Mouse (Mus musculus): ENCODE measurements around the gene Mrpl35.
"Not testable (repeated sequence)": the region's sequence is repeated elsewhere in the genome, so short reads cannot be mapped to it uniquely, and the experiment has no call there.

Mrpl35 gene

DNA sequence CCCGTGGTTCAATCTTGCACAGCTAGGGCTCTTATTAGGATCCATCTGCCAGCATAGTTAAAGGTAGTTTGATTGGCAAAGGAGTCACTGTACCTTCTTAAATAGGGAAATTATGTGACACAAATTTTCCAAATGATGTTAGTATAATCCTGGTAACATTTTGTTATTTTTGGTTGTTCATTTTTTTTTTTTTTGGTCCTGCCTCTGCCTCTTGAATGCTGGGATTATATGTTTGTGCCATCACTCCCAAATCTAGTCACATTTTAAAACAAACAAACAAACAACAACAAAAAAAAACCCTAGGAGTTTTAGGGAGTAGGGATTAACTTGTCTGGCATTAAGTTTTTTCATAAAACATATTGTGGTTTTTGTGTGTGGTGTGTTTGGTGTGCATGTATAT lies at the start of gene Mrpl35:
Gene Mrpl35, minus strand, starts transcription at position 101 of the 400 bp plus-strand sequence.
- no peak for DNase-seq (ENCODE audit: low spot score)

- no peak for DNase-seq (ENCODE audit: low spot score)
Observed at GRCm38 (mm10) chr6:71871396-71871795, 44.6 kb upstream of the Mrpl35 start.

GRCm38 (mm10) chr6:71868809-71869208 lies 42.0 kb upstream of the Mrpl35 start:
- peak; percentile 11 for DNase-seq (ENCODE audit: low spot score)

GRCm38 (mm10) chr6:71867751-71868150 lies 41.0 kb upstream of the Mrpl35 start:
- no peak for DNase-seq (ENCODE audit: low spot score)

DNA sequence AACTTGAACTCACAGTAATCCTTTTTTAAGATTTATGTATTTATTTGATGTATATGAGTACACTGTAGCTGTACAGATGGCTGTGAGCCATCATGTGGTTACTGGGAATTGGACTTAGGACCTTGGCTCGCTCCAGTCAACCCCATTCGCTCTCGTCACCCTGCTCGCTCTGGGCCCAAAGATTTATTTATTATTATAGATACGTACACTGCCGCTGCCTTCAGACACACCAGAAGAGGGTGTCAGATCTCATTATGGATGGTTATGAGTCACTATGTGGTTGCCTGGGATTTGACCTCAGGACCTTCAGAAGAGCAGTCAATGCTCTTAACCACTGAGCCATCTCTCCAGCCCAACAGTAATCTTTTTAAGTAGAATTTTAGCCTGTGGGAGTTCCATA lies 20.1 kb upstream of the Mrpl35 start:
- DNase-seq (ENCODE audit: low spot score), result not testable (repeated sequence)

DNA sequence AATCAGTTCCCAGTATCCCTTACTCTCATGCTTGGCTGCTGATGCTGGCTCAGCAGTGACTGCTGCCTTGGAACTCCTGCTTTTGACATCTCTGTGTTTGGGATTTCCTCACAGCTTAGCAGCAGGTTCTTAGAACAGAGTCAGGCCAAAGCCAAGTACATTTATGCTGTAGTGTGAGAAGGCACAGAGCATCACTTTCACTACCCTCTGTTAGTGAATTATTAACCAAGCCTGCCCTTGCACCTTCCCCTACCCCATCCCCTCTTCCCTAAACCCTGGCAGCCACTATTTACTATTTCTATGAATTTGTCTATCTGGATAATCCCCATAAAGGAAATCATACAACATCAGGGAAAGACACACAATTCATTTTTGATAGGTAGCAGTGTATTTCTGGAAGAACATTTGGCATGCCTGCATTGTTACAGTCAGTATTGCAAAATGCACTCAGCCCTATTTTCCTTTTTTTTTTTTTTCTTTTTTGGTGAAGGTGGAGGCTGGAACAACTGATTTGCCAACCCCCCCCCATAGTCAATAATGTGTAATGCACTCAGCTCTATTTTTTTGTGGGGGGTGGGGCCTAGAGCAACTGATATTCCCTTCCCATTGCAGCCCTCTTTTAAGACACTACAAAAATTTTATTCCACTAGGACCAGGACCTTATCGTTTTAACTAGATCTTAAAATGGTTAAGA lies 14.0 kb upstream of the Mrpl35 start:
- DNase-seq (ENCODE audit: low spot score), result no peak

GRCm38 (mm10) chr6:71839815-71840214 lies 13.0 kb upstream of the Mrpl35 start:
- no peak for DNase-seq (ENCODE audit: low spot score)

- no peak for DNase-seq (ENCODE audit: low spot score)
Observed at GRCm38 (mm10) chr6:71836811-71837210, 10.0 kb upstream of the Mrpl35 start.

- DNase-seq (ENCODE audit: low spot score), result peak; percentile 95
Observed at GRCm38 (mm10) chr6:71831581-71831960, 4.8 kb upstream of the Mrpl35 start.

DNA sequence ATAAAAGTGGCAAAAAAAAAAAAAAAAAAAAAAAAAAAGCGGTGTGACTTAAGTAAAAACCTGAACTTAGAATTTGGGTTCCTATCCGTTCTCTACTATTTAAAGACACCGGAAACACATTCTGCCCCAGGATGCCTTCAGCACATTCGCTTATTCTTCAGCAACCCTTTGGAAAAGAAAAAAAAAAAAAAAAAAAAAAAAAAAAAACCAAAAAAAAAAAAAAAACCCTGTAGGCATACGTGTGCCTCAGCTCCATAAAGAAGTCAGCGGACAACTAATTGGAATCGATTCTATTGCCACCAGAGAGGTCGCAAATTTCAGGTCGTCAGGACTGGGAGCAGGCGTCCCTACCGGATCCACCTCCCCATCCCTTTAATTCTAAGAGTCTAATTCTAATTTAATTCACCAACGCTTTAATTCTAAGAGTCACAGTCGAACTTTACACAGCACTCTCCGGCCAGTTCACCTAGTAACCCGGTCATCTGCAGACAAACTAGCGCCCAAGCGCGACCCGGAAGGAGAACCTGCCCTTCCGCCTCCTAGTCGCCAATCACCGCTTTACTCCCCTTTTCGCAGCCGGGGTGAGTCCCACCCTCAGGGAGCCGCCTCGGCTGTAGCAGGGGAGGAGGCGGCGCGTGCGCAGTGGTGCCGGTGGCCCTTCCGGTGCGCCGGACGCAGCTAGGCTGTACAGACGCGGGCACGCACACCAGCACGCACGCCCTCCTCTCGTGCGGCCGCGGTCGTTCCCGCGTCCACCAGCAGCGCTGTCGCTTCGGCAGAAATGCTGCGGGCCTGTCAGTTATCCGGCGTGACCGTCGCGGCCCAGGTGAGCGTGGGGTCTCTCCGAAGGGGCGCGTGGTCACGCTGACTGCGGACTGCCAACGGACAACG lies 4.2 kb upstream of the Mrpl35 start, which contains the start of gene Immt:
Gene Immt, plus strand, starts transcription at position 642 of the 891 bp plus-strand sequence.
- DNase-seq (ENCODE audit: low spot score), result peak; percentile 97

DNA sequence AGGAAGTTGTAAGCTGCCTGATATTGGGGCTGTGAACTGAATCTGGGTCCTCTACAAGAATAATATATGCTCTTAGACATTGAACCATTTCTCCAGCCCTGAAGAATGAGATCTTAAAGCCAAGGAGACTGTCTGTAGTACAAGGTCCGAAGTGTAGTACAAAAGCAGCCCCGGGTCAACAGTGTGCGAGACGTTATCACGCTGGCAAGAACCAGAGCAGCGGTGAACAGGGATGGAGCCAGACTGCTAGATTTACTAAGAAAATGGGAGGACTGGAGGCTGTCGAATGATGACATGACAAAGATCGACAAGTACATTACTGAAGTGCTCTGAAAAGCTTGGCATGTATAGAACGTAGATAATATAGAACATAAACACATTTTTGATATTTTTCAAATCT lies 3.0 kb upstream of the Mrpl35 start:
- peak; percentile 21 for DNase-seq (ENCODE audit: low spot score)

GRCm38 (mm10) chr6:71823961-71824360 lies 2.8 kb downstream of the Mrpl35 start:
- DNase-seq (ENCODE audit: low spot score), result no peak

GRCm38 (mm10) chr6:71823488-71823887 lies 3.3 kb downstream of the Mrpl35 start:
- peak; percentile 87 for DNase-seq (ENCODE audit: low spot score)

DNA sequence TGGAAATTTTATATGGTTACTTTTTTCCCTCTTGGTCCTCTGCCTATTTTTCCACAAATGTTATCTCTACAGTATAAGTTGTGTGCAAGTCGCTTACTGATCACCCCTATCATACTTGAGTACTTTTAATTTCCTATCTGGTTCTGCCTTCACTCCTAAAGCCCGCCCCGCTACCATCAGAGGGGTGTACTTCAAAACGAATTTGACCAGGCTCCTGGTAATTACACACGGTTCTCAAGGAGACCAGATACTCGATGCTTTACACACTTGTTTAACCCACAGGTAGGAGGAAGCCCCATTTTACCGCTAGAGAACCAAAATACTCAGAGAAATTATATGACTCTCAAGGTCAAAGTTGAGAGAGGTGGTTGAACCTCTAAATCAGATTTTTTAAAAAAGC lies 3.7 kb downstream of the Mrpl35 start:
- DNase-seq (ENCODE audit: low spot score), result no peak

DNA sequence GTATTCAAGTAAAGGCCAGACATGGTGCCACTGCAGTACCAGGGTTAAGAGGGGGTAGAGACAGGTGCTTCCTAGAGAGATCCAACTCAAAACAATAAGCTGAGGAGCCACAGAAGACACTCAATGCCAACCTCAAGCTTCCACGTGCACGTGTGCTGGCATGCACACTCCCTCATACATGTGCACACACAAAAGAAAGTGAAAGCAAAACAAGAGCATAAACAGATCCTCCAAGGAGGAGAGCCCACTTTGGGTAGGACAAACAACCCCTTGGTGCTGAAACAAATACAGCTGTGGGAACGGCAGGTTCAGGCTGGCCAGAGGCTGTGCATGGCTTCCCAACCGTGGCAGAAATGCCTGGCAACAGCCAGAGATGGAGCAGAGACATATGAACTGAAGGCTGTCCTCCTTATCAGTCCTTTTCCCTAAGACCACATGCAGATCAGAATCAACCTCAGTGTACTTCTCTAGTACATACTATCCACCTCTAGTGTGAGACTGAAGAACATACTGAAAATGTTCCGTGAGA lies 6.9 kb downstream of the Mrpl35 start:
- DNase-seq (ENCODE audit: low spot score), result no peak

DNA sequence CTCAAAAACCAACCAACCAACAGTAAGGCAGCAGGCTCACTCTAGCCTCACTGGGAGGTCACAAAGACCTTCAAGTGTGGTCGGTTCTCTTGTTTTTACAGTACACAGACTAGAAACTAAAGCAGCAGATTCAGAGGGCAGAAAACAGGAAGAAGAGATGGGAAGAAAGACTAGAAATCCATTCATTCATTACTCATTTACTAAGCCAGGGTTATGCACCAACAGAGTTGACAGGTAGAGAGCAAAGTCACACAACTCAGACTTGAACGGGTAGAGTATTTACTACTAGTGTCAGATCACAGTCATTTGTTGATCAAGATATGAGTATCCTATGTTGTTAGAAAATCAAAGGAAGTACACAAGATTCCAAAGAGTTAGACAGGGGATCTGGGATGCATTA lies 13.9 kb downstream of the Mrpl35 start:
- DNase-seq (ENCODE audit: low spot score), result no peak

DNA sequence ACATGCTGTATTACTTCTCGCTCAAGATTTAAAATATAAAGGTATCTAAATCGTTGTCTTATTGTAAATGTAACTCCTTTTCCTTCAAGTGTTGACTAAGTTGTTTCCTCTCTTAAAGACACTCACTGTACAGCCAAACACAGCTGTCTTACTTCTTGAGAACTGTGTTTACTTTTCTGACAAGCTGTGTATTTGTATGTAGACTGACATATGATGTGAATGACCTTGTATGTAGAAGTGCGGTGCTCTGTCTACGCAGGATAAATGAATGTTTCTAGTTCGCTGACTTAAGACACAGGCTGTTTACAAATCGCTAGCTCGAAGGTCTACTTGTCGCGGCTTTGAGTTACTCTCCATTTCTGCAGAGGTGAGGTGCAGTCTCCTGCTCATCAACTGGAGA lies 16.9 kb downstream of the Mrpl35 start:
- no peak for DNase-seq (ENCODE audit: low spot score)

GRCm38 (mm10) chr6:71806713-71807112 lies 20.1 kb downstream of the Mrpl35 start:
- no peak for DNase-seq (ENCODE audit: low spot score)

- peak; percentile 87 for DNase-seq (ENCODE audit: low spot score)
Observed at GRCm38 (mm10) chr6:71804061-71804829, 22.5 kb downstream of the Mrpl35 start.

- no peak for DNase-seq (ENCODE audit: low spot score)
Observed at GRCm38 (mm10) chr6:71803609-71804008, 23.2 kb downstream of the Mrpl35 start.

- DNase-seq (ENCODE audit: low spot score), result no peak
Observed at GRCm38 (mm10) chr6:71801714-71802094, 25.1 kb downstream of the Mrpl35 start.

DNA sequence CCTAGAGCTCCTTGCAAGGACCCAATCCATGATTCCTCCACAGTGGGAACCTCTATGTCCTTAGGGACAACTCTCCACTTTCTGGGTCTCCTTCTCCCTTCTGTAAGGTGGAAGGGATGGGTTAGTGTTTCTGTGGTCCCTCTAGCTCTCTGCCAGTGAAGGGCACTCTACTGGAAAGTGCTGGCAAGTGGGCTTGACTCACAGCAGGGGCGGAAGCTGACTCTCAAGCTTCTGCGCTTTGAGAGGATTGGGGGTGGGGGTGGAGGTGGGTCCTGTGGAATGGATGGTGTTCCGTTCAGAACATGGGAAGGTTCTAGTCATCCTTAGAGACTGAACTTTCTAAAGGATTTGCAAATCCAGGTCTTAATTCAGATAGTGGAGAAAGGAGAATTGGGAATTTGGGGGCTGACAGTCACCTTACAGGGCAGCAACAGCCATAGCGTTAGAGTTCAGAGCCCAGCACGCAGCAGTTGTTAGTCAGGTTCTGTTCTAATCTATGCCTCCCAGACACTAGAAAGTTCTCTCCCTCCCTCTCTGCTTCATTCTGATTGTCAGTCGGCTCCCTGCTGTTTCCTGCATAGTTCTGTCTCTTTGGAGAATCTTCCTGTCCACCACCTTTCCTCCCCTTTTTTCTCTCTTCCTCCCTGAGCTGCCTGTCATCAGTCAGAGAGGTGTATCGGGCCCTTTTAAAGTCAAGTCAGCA lies 25.6 kb downstream of the Mrpl35 start:
- DNase-seq (ENCODE audit: low spot score), result no peak

All from MN1 (cell line).